Mouse (Mus musculus): Measurements from ENCODE around the gene Lamb2.

The Lamb2 gene

DNA sequence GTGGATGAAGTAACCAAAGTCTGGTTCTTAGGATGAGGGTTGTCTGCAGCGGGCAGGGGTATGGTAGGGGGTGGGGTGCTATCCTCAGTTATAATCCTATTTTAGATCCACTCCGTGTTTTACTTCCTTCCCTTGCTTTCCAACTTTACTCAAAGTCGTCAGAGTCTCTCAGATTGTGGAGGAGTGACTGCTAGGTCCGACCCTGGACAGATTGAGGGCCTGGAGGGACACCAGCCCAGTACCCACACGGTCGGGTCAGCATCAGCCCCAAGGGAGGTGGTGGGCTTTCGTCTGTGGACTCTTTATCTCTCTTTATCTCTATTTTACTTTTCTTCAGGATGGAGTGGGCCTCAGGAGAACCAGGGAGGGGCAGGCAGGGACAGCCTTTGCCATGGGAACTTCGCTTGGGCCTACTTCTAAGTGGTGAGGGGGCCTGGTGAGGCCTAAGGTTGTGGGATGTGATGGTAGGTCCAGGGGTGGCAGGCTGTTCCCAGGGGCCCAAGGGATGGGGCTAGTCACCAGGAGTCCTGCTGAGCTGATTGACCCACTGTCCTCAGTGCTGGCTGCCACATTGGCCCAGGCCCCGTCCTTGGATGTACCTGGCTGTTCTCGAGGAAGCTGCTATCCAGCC is at the start of gene Lamb2:
Lamb2 (plus strand) TSS at position 16 of the 631 bp plus-strand sequence.
- DNase-seq = no peak

DNA sequence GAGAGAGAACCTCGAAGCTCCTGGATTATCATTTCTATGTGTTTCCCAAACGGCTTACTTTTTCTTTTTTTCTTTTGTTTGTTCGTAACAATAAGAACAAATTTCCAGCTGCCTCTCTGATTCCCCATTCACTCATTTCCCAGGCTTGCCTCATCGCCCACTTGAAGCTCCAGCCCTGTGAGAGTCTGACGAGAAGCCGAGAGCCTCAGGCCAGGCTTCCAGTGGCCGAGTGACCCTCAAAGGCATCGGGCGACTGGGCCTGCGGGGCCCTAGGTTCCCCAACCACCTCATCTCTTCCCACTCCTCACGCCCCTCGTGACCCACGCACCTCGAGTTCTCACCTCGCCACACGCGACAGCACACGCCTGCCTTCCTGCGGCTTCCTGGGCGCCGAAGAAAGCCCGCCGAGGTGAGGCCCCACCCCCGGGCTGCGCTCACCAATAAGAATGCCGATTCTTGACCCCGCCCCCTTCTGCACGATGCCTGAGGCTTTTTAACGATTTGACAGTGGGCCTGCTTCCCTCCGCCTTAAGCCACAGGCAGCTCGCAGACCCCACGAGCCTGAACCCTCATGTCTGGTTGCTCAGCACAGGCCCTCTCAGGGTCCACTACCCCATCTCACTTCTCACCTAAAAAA is 48.0 kb upstream of the Lamb2 start:
- DNase-seq = no peak

DNA sequence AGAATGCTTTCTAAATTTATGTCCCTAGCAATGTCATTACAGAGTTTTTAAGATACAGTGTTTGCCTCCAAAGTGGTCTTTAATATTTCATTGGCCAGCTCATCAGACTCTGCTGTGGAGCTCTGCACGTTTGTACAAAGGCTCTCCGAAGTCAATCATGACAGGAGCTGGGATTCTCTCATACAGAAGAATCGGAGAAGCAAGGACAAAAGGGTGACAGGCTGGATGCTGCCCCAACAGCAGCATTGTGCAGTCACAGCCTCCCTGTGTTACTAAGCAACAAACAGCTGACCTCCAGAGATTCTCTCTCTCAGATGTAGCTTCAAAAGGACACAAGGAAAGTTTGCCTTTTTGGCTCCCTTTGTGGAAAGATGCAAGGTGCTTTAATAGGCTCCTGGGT is 43.4 kb upstream of the Lamb2 start, which contains the start of gene BC048562:
BC048562 (plus strand) TSS at position 301 of the 400 bp plus-strand sequence.
- no peak for DNase-seq

DNA sequence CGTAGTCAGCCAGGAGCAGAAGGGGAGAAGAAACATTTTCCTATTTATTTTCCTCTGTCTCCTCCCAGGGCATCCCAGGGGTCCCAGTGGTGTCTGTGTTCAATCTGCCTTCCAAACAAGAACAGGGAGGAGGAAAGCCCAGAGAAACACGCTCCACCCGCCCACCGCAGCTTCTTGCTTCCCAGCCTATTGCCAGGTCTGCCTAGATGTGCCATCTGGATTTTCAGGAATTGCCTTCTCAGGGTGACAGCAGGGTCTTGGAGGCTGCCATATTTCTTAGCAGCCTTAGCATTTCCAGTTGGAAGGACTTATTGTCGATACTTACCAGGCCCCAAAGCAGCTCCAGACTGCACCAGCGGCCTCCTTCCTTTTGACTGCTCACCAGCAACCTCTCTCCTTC is 40.4 kb upstream of the Lamb2 start:
- no peak for DNase-seq

DNA sequence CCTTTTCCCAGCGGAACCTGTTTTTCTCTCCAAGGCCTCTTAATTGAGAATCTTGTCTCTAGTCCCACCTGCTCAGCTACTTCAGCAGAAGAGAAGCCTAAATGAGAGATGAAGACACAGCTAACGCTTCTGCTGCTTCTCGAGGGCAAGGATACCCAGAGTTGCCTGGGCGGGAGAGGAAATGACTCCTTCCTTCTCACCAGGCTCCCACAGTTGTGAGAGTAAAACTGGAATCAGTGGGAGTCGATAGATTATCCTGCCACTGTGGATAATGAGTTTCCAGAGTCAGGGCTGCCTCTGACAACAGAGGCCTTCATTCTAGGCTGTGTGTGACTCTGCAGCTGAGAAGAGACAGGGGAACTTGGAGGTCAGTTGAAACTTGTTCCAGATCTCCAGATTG is 39.1 kb upstream of the Lamb2 start:
- DNase-seq = no peak

DNA sequence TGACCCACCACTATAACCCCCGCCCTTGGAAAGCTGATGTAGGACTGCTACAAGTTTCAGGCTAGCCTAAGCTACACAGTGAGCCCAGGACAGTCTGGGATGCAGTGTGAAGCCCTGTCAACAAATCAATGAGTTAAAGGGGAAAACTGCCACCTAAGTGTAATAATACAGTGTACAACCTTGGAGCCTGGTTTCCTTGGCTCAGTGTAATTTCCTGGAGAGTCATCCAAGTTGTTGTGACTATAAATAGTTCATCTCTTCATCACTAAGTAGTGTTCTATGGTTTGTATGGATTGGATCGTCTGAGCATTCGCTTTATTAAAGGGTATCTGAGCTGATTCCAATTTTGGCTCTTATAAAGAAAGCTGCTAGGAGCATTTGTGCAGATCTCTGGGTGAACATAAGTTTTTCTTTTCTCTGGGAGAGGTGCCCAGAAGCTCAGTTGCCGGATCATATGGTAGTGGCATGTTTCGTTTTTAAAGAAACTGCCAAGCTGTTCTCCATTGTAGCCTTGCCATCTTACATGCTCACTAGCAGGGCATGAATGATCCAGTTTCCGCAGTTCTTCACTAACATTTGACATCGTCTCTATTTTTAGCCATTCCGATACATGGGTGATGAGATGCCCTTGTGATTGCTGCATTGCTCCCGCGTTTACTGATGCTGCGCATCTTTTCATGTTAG is 38.2 kb upstream of the Lamb2 start:
- no peak for DNase-seq

DNA sequence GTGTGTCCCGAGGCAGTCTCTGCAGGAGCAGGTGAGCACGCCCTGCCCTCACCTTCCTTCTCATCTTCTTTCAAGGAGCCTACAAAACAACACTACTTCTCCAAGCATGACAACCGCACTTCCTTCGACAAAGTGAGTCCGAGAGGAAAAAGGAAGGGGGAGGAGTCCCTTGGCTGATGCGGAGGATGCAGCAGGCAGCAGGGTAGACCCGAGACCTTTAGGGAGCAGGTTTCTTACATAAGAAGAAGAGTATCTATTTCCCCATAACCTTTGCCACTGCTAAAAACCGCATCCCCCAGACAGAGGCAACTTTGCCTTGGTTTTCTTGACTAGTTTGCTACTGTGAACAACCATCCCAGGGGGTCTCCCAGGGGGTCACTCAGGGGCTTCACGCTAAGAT is 34.4 kb upstream of the Lamb2 start:
- peak; percentile 28 for DNase-seq

DNA sequence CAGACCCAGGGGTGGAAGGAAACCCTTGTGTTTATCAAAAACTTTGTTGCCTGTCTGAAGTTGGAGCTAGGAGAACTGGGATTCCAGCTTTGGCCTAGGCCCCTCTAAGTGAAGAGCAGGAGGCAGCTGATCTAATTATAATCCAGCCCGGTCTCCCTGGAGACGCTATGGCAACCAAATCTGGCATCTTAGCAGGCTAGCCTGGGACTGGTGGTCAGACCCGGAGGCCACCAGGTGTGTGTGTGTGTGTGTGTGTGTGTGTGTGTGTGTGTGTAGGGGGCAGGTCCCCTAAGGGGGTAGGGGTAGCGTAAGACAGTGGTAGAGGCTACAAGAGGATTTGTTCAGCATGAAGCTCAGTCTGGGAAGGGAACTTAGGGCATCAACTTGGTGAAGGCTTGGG is 29.7 kb upstream of the Lamb2 start:
- DNase-seq = no peak

DNA sequence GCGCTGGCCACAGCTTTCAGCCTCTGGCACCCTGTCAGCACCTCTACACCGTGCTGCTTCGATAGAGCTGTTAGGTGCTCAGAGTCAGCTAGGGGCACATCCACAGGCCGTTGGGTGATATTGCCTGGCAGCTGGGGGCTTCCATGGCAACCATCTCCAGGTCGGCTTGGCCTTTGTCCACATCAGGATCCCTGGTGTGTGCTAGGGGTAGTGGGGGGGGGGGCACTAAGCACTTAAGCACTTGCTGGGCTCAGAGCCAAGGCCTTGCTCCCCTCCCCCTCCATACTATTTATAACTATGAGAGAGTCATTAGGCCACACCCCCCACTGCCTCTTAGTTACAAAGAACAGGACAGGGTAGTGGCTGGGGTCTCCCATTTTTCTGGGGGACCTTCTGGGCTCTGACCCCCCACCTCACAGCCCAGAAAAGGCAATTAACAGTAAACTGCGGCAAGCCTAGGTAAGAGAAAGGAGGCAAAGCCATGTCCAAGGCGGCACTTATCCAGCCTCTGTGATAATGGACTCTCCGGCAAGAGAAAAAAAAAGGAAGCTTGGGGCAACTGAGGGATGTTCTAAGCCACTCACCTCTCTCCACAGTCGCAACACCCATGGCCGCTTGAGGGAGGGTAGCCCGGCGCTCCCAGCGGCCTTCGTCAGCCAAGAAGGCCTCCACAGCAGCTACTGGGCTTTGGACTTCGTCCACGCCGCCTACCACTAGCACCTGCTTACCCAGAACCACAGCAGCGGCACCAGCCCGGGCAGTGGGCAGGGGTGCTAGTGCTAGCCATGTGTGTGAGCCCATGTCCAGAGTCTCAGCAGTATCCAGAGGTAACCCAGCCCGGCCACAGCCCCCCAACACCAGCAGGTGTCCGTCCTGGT is 29.0 kb upstream of the Lamb2 start:
- no peak for DNase-seq

DNA sequence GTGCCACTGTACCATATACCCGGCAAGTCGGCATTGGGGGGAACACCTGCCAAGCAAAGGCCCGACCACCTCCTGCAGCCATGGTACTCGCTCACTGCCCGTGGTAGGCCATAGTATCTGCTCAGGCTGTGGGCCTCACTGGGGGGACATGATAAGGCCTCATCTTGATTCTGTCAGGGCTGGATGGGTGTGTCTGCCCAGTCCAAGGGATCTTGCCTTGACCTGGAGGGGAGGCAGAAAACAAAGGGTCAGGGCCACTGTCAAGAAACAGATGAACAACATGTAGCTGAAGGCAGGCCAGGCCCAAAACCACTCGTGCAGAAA is 28.4 kb upstream of the Lamb2 start:
- DNase-seq = no peak

DNA sequence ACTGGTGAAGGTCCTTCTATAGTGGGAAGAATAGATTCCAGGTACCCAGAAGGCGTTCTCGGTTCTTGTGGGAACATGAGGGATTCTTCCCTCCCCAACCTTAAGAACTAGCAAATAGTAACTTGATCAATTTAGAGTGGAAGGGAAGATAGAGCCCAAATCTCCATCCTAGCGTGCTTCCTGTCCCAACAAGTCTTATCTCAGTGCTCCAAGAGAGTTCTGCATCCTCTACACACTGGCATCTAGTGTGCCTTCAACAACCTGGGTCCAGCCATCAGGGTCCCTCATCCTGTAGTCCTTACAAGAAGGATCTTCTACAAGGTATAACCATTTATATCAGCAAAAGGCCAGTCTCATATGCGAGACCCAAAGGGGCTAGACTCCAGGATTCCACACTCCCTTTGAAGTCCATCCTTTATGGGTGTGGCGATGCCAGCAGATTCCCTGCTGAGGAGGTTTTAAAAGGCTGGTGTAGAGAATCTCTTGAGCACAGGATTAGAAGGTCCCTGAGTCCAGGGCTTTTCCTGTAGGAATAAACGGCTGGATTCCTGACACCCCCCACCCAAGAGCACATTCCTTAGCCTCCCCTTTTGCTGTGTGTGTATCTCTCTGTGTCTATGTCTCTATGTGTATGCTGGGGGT is 27.9 kb upstream of the Lamb2 start:
- no peak for DNase-seq

DNA sequence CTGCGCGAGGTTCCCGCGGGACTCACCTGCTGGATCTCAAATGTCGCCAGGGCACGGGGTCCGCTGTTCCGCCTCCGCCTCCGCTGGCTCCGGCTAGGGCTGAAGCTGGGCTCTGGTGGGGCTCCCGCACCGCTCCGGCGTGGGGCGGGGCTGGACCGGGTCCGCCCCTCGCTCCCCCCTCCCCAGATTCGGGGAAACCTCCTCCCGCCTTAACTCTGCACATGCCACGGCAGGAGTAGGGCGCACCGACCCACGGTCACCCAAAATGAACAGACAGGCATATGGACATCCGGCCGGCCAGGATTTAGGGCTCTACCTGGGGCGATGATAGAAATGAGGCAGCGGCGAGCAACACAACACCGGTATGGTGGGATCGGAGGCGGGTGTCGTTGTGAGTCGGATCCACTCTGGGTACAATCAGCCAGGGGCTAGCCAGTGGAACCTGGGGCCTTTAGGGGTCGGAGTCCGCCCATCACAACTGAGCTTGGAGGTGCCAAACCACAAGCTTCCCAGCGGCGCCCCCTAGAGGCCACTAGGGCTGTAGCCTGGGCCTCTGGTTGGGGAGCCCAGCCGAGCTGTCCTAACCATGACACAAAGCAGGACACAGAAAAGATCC is 27.1 kb upstream of the Lamb2 start:
- DNase-seq = peak; percentile 88

DNA sequence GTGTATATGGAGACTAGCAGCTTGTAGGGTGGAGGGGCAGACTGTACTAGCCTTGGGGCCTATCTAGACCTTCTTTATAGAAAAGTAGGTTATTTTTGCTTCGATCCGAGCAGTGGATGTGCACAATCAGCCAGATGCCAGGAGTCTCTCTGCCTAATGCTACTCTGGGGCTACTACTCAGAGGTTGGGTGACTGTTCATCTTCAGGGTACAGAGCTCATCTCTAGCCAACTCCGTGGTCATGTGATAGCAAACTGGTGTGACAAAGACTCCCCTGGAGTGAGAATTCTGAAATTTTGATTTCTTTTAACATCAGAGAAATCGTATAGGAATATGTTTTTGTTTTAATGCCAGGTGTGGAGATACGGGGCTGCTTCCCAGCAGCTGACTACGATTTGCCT is 26.6 kb upstream of the Lamb2 start:
- no peak for DNase-seq

DNA sequence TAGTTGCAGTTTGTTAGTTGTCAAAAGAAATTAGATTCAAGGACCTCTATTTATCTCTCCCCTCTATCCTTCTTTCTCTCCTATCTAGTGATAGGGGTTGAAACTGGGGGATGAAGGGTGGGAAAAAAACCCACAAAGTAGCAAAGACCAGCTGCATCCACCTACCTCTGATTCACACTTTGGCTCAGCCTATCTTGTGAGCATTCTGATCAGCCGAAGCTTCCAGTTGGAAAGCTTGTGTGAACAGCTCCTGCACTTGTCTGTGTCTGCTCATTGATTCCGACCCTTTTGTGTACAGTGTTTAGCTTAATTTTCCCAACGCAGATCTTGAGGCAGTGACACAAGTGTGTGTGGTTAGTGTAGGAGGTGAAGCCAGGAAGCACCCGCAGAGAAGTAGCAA is 26.1 kb upstream of the Lamb2 start:
- DNase-seq = no peak

DNA sequence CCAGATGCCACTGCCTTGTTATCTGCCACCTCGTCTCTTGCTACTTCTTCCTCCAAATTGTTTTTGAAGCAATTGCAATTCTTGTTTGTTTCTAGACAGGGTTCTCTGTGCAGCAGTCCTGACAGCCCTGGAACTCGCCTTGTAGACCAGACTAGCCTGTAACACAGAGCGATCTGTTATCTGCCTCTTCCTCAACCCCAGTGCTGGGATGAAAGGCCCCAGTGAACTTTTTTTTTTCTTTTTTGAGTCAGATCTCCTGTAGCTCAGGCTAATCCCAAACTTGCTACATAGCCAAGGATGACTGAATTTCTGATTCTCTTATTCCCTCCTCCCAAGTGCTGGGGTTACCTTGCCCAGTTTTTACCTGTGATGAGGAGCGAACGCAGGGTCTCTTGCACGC is 25.1 kb upstream of the Lamb2 start:
- no peak for DNase-seq

DNA sequence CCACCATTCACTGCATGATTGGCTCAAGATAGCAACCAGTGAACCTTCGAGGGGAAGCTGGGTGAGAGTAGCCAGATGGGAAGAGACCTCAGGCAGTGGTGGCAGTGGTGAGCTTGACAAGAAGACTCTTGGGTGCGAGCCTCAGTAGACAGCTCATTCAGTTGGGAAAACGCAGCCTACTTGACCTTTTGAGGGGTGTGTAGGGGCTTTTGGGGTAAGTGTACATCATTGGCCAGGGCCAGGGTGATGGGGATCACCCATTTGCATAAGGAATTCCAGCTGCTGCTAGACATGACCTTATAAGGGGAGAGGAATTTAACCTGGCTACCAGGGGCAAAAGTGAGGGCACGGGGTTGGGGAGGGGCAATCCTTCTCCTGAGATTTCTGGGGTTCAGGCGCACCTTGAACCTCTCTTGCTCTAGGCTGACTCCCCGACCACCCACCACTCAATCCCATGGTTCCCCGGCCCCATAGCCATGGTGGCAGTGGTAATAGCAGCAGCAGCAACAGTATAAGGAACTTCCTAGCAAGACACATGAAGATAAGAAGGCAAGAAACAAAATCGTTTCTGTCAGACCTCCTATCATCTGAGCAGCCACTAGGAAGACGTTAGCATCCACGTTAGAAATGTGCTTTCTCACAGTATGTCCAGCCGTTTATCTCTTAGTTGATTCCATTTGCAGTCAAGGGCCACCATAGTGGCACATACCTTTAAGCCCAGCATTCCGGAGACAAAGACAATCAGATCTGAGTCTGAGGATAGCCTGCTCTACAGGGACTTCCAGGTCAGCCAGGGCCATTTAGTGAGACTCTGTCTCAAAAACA is 23.6 kb upstream of the Lamb2 start:
- DNase-seq = no peak

DNA sequence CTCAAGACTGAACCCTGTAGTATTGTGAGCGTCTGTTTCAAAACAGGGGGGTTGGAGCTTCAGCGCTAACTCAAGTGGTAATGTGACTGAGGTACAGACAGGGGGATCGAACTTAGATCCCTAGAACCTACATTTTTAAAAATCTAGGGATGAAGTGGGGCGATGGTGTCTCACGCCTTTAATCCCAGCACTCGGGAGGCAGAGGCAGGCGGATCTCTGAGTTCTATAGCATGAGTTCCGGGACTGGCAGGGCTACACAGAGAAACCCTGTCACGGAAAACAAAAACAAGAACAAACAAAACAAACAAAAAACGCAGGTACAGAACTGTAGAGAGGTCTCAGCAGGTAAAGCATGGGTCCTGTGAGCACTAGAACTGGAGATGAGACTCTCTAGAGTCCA is 22.6 kb upstream of the Lamb2 start:
- DNase-seq = no peak

DNA sequence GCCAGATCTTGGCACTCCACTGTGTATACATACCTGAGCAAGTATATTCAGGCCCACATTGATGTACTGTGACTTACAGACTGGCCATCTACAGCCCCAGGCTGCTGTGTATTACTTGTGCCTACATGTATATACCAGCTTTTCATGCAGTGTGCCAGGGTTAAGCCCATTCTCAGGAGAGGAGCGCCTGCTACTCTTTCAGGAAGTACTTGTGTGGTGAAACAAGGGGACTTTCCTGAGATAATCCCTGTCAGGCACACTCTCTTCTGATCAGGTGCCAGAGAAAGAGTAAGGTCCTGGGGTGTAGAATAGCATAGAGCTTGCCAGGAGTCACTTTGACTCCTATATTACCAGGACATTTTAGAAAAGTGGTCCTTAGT is 19.6 kb upstream of the Lamb2 start:
- DNase-seq = no peak

DNA sequence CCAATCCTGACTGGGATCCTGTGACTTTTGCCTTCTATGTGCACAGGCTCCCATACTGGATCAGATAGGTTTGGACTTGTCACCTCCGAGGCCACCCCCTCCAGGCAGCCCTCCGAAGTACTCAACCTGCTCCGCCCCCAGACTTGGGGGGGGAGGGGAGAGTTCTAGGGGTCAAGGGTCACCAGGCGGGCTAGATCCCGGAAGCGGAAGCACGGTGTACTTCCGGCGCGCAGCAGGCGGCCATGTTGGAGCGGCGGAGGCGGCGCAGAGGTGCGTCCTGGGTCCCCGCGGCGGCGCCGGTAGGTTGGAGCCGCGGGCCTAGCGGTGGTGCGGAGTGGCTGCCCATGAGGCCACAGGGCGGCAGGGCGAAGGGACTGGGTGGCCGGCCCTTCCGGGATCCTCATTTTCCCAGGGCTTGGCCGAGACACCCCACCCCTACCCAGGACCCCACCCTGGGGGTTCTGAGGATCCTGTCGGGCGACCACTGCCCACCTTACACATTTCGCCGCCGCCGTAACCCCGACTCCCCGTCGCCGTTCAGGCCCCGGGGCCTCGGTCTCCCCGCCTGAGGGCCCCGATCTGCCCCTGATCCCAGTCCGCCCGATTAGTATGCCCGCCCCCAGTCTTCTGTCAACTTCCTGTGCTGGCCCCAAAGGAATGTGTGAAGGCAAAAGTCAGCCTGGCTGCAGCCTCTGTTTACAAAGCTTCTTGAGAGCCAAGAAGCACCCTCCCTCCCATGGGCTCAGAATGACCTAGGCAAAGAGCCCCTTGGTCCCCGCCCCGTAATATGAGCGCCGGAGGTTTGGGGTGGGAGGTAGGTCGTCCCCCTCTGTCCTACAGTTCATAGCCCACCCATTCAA is 19.0 kb upstream of the Lamb2 start, which contains the start of gene Ccdc71:
Ccdc71 (plus strand) TSS at position 209 of the 860 bp plus-strand sequence.
- DNase-seq = peak; percentile 92

DNA sequence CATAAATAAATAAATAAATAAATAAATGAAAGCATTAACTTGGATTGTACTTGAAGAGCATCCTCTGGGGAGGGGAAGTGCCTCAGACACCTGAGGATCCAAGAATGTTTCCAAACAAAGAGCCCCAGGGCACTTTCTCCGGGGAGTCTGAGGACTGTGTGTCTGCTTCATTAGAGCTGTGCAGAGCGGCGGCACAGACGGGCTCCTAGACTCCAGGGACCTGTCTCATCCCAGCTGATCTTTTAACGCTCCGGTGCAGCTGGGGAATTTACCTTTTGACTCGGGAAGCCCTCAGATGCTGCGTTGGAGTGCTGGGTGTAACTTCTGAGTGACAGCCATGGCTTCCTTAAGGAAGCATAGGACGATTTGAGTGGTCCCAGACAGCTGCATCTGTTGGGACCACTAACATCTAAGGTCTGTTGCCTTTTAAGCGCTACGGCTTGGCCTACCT is 18.3 kb upstream of the Lamb2 start, which contains the start of gene Klhdc8b:
Klhdc8b (minus strand) TSS at position 401 of the 451 bp plus-strand sequence.
- DNase-seq = no peak
